Mouse (Mus musculus): Measurements from ENCODE around the gene Wwp2. TPM values are rescaled to one million over a fixed set of nuclear protein-coding genes. Genes with fewer than 3 reads are reported as not detected.

The Wwp2 gene
- polyA plus RNA-seq, 1 experiment = 7.9 TPM

DNA sequence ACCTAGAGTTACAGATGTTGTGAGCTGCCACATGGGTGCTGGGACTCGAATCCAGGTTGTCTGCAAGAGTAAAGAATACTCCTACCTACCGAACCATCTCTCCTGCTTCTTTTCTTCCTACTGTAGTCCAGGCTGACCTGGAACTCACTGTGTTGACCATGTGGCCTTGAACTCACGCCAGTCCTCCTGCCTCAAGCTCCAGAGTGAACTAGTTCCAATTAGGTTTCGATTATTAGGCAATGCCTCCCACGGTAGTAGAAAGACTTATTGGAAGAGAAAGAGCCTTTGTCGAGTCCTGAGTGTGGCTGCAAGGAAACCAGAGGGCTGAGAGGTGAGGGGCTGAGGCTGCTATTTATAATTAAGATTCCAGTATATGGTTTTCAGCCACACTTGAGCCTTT, 42.6 kb downstream of the Wwp2 start:
- Histone ChIP-seq H3K4me1 (ENCODE audit: control insufficient read depth, insufficient read depth, insufficient read length, low read length) (peaks cover 2% of the 10 kb centered on the region; the same call in 1 of the 2 replicates), H3K27ac (replicated peaks; ENCODE audit: low read depth, low read length) (no peak overlapping the region), H3K4me3 (ENCODE audit: insufficient read depth, low read depth, low read length) (no peak overlapping the region)

DNA sequence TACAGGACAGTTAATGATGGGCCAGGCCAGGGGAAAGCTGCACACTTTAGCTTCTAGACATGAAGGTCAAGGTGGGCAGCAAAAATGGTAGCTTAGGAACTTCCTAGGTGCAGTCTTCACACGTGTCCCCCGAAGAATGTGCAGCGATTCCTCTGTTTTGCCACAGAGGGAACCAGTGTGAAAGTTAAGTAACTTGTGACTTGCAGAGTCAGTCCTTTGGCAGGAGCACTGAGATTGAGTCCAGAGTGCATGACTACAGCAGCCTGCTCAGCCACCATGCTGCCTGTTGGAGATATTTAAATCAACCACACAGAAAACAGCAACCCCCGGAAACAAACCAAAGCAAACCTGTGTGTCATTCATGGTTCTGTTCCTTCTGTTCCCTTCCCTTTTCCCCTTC, 44.3 kb downstream of the Wwp2 start:
- no peak overlapping the region for H3K4me3 ChIP-seq (ENCODE audit: insufficient read depth, low read depth, low read length)
- H3K27ac ChIP-seq (replicated peaks; ENCODE audit: low read depth, low read length) = no peak overlapping the region
- H3K4me1 ChIP-seq (ENCODE audit: control insufficient read depth, insufficient read depth, insufficient read length, low read length) = peaks cover 2% of the 10 kb centered on the region; the same call in 1 of the 2 replicates

DNA sequence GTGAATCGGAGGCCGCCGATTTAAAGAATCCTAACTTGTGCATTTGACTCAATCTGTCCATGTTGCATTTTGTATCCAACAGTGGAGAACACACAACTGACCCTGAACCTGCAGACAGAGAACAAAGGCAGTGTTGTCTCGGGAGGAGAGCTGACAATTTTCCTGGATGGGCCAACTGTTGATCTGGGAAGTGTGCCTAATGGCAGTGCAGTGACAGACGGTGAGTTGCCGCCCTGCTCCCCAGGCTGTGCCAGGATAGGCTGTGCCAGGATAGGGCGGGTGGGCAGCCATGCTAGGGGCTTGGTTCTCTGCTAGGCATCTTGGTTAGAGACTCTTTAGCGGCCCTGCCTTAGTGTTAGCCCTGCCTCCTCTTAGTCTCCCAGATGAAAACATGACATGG, 47.1 kb downstream of the Wwp2 start:
- H3K4me3 ChIP-seq (ENCODE audit: insufficient read depth, low read depth, low read length) = no peak overlapping the region
- H3K4me1 ChIP-seq (ENCODE audit: control insufficient read depth, insufficient read depth, insufficient read length, low read length) = peaks cover 2% of the 10 kb centered on the region; the same call in 1 of the 2 replicates
- H3K27ac ChIP-seq (replicated peaks; ENCODE audit: low read depth, low read length) = no peak overlapping the region

DNA sequence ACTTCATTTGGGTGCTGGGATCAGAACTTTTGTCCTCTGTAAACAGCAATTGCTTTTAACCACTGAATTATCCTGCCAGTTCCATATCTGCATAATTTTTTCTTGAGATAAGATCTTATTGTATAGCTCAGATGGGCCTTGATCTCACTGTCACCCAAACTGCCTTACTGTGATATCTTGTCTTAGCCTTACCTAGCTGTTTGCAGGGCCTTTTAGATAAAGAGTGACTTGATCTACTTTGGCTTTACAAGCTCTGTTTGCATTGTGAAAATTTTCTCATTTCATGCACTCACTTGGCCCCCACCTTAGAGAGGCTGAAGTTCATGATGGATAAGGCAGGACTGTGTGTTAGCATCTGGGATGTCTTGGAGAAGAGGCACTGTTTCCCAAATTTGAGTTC, 48.8 kb downstream of the Wwp2 start:
- Histone ChIP-seq H3K27ac (replicated peaks; ENCODE audit: low read depth, low read length) (no peak overlapping the region), H3K4me1 (ENCODE audit: control insufficient read depth, insufficient read depth, insufficient read length, low read length) (peaks cover 2% of the 10 kb centered on the region; the same call in 1 of the 2 replicates), H3K4me3 (ENCODE audit: insufficient read depth, low read depth, low read length) (no peak overlapping the region)

DNA sequence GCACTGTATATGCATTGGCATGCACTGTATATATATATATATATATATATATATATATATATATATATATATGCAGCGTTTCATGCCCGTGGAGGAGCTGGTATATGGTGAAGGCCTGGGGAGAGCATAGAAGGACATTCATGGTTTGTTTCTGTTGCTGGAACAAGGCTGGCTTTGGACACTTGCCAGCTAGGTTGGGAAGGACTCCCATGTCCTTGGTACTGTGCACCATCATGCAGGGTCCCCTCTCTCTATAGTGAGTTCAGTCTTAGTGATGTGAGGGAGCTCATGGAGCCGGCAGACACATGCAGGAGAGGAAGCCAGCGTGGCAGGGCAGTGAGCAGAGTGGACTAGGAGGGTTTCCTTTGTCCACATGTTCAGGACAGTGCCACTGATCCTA, 52.4 kb downstream of the Wwp2 start:
- Histone ChIP-seq H3K4me3 (ENCODE audit: insufficient read depth, low read depth, low read length) (no peak overlapping the region), H3K4me1 (ENCODE audit: control insufficient read depth, insufficient read depth, insufficient read length, low read length) (no peaks in the 10 kb centered on the region), H3K27ac (replicated peaks; ENCODE audit: low read depth, low read length) (no peak overlapping the region)

DNA sequence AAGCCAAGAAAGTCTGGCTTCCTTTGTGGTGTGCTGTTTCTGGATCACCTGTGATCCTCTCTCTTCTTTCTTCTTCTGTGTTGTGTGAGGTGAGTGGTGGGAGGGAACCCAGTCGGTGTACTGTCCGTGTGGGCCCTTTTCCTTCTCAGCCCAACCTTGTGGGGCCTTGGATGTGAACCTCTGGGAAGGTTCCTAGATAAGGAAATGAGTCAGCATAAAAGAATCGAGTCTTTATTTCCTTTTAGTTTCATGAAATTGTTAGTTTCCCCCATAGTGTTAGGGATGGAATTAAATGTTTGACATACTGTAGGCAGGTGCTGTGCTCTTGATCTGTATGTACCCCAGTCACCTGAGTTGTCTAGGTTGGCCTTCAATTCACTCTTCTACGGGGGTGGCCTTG, 52.9 kb downstream of the Wwp2 start:
- Histone ChIP-seq H3K27ac (replicated peaks; ENCODE audit: low read depth, low read length) (no peak overlapping the region), H3K4me1 (ENCODE audit: control insufficient read depth, insufficient read depth, insufficient read length, low read length) (no peaks in the 10 kb centered on the region), H3K4me3 (ENCODE audit: insufficient read depth, low read depth, low read length) (no peak overlapping the region)

DNA sequence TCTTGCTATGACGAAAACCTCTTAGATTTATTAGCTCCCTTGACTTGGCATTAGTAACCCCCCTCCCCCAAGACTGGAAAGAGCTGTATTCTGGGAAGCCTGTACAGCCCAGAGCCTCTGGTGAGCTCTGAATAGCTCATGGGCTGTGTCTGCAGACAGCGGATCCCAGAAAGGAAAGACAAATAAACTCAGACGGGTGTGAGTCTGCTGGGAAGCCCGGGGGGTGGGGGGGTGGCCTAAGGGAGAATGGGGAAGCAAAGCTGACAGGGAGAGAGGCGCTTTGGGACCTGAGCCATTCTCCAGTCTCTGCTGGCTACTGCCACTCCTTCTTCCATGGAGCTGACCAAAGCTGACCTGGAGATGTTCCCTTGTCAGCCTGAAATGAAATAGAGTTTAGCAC, 53.8 kb downstream of the Wwp2 start:
- Histone ChIP-seq H3K4me3 (ENCODE audit: insufficient read depth, low read depth, low read length) (no peak overlapping the region), H3K4me1 (ENCODE audit: control insufficient read depth, insufficient read depth, insufficient read length, low read length) (no peaks in the 10 kb centered on the region), H3K27ac (replicated peaks; ENCODE audit: low read depth, low read length) (no peak overlapping the region)

DNA sequence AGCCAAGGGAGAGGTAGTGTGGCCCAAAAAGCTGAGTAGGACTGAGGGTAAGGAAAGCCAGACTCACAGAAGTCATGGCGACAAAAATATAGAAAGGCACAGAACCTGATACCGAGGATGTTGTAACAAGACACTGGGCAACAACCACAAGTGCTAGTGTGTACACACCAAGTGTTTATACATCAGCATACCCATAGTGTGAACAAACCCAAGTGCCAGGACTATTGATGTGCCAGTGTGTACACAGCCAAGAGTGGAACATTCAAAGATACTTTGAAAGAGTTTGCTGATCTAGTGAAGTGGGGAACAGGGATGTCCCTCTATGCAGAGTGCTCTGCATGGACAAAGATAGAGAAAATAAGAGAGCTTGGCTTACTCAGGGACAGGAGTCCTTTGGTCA, 54.5 kb downstream of the Wwp2 start:
- no peak overlapping the region for H3K27ac ChIP-seq (replicated peaks; ENCODE audit: low read depth, low read length)
- no peaks in the 10 kb centered on the region for H3K4me1 ChIP-seq (ENCODE audit: control insufficient read depth, insufficient read depth, insufficient read length, low read length)
- no peak overlapping the region for H3K4me3 ChIP-seq (ENCODE audit: insufficient read depth, low read depth, low read length)

DNA sequence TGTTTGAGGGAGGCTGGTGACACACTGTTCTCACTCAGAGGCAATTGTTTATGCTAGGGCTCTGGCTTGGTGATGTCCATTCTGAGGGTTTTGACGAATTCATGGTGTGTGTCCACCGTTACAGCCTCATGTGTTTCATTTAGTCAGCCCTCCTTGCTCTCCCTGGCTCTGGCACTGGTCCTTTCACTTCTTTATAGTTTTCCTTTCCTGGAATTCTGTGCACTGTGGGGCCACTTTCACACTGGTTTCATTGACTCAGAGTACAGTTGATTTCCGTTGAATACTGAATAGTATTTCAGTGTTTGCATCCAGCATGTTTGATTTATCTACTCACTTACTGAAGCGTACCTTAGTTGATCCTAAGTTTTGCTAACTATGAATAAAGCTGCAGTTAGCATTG, 55.0 kb downstream of the Wwp2 start:
- no peaks in the 10 kb centered on the region for H3K4me1 ChIP-seq (ENCODE audit: control insufficient read depth, insufficient read depth, insufficient read length, low read length)
- H3K4me3 ChIP-seq (ENCODE audit: insufficient read depth, low read depth, low read length) = no peak overlapping the region
- no peak overlapping the region for H3K27ac ChIP-seq (replicated peaks; ENCODE audit: low read depth, low read length)

DNA sequence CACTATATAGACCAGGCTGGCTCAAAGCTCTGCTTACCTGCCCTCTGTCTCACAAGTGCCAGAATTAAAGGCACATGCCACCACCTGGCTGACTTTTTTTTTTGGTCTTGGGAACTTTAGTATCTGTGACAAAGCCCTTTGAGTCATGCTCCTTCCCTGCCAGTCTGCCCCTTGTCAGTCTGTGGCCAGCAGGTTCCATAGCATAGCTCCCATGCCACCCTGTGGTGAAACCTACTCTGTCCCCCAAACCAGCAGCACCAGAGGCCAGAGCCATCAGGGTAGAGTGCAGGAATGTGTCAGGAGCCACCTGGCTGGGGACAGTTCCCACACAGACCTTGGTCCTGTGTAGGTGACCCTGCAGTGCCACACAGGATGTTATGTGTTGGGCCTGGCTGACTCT, 55.7 kb downstream of the Wwp2 start:
- H3K4me3 ChIP-seq (ENCODE audit: insufficient read depth, low read depth, low read length) = no peak overlapping the region
- no peak overlapping the region for H3K27ac ChIP-seq (replicated peaks; ENCODE audit: low read depth, low read length)
- no peaks in the 10 kb centered on the region for H3K4me1 ChIP-seq (ENCODE audit: control insufficient read depth, insufficient read depth, insufficient read length, low read length)

DNA sequence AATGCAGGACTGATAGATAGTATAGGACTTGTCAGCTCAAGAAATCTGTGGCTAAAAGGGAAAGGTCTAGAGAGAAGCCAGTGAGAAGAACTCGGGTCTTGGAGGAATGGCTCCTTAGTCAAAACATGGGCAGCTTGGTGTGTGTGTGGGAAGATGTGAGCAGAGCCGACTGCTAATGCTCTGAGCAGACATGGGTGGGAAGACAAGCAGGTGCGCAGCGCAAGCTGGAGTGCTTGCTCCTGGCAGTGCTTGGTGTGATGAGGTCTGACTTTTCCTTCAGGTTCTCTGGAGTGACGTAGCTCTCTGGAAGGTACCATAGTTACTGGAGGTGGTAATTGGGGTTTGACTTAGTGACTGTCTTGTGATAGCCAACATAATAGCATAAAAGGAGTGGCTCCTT, 56.6 kb downstream of the Wwp2 start:
- H3K27ac ChIP-seq (replicated peaks; ENCODE audit: low read depth, low read length) = no peak overlapping the region
- H3K4me1 ChIP-seq (ENCODE audit: control insufficient read depth, insufficient read depth, insufficient read length, low read length) = no peaks in the 10 kb centered on the region
- no peak overlapping the region for H3K4me3 ChIP-seq (ENCODE audit: insufficient read depth, low read depth, low read length)

DNA sequence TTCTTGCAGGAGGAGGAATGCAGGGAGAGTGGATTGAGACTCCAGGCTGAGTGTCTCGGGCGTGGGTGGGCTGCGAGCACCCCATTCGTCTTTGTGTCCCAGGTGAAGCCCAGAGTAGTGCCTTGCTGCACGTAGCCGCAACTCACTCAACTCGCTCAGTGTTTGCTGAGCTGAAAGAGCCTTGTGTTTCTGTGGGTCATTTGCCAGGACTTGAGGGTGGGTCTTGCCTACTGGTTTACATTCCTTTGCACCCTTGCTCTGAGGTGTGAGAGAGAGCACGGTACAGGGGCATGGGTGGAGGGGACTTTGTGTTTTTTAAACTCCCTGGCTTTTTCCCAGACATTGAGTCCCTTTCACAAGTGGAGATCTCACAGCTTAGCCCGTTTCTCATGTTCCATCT, 59.3 kb downstream of the Wwp2 start:
- no peak overlapping the region for H3K4me3 ChIP-seq (ENCODE audit: insufficient read depth, low read depth, low read length)
- H3K27ac ChIP-seq (replicated peaks; ENCODE audit: low read depth, low read length) = no peak overlapping the region
- H3K4me1 ChIP-seq (ENCODE audit: control insufficient read depth, insufficient read depth, insufficient read length, low read length) = peaks cover 3% of the 10 kb centered on the region; the same call in 1 of the 2 replicates

DNA sequence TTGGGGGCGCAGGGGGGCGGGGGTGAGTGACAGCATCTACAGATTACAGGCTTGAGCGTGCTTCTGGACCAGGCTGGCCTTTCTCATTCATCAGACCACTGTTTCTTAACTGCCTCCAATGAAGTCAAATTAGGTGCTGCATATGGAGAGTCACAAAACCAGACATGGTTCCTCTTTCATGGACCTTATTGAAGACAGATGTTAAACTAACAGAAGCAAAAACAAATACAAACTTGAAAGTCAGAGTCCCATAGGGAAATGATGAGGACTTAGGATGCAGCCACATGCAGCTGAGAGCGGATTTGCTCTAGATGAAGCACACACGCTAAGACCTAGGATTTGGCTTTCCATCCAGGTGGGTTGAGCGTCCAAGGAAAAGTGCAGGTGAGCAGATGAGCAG, 61.5 kb downstream of the Wwp2 start:
- Histone ChIP-seq H3K4me3 (ENCODE audit: insufficient read depth, low read depth, low read length) (no peak overlapping the region), H3K4me1 (ENCODE audit: control insufficient read depth, insufficient read depth, insufficient read length, low read length) (peaks cover 3% of the 10 kb centered on the region; the same call in 1 of the 2 replicates), H3K27ac (replicated peaks; ENCODE audit: low read depth, low read length) (no peak overlapping the region)

DNA sequence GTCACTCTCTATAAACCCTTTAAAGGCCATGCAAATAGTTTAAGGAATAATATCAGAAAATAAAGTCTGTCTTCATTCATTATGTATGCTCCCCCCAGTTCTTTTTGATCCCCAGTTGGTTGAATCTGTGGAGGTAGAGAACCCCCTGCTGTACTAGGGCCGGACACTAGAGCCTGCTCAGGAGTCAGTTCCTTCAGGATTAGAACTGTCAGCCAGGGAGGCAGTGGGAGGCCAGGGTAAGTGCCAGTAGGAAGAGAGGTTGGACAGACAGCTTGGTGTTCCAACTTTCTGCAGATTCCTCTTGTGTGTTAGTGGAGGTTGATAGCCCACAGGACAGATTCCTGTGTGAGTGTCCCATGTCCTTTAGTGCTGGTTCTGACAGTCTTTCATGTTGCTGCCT, 62.2 kb downstream of the Wwp2 start:
- peaks cover 5% of the 10 kb centered on the region; the same call in 1 of the 2 replicates for H3K4me1 ChIP-seq (ENCODE audit: control insufficient read depth, insufficient read depth, insufficient read length, low read length)
- no peak overlapping the region for H3K27ac ChIP-seq (replicated peaks; ENCODE audit: low read depth, low read length)
- H3K4me3 ChIP-seq (ENCODE audit: insufficient read depth, low read depth, low read length) = no peak overlapping the region

DNA sequence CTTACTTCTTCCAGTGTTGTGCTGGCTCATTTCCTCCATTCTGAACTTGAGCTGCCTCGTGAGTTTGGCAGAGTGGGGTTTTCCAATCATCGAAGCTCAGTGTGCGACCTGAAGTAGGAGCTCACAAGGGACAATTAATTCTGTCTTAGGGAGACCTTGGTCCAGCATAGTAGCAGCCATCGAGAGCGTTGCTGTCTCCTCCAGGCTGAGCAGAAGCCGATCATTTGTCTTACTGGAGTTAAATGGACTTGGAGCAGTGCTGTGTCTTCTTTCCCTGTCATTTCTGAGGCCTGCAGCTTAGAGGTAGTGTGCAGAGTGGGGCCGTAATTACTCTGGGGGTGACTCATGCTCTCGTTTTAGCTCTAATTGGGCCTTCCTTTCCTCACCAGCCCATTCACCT, 62.6 kb downstream of the Wwp2 start:
- peaks cover 5% of the 10 kb centered on the region; the same call in 1 of the 2 replicates for H3K4me1 ChIP-seq (ENCODE audit: control insufficient read depth, insufficient read depth, insufficient read length, low read length)
- no peak overlapping the region for H3K4me3 ChIP-seq (ENCODE audit: insufficient read depth, low read depth, low read length)
- no peak overlapping the region for H3K27ac ChIP-seq (replicated peaks; ENCODE audit: low read depth, low read length)

DNA sequence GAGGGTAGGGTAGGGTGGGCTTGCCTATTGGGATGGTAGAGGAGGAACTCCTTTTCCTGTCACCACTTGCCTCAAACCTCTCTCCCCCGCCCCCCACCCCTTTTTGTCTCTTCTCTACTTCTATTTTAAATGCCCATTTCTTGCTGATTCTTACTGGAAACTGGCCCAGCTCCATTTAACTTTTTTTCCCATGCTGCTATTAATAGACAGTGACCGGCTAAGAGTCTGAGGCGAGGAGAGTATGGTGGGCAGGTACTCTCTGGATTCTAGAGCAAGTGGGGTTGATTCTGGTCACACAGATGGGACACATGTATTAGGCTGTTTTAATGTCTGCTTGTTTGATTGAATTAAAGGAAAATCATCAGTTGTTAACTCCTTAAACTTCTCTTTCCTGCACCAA, 63.4 kb downstream of the Wwp2 start:
- no peak overlapping the region for H3K4me3 ChIP-seq (ENCODE audit: insufficient read depth, low read depth, low read length)
- peaks cover 5% of the 10 kb centered on the region; the same call in 1 of the 2 replicates for H3K4me1 ChIP-seq (ENCODE audit: control insufficient read depth, insufficient read depth, insufficient read length, low read length)
- no peak overlapping the region for H3K27ac ChIP-seq (replicated peaks; ENCODE audit: low read depth, low read length)

DNA sequence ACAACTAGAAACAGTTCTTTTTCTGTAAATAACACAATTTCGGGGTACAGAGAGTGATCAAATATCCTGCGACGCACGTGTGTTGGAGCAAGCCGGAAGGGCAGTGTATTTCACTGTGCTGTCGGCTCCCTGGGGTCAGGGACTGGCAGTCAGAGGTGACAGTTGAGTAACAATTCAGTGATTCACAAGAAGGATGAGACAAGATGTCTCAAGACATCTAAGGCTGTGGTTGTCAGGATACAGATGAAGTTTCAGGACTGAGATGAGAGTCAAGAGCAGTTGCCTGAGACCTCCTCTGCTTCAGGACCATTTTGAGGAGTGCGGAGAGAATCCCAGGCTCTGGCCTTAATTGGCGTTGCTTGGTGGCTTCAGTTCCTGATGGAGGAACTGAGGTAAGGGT, 66.2 kb downstream of the Wwp2 start:
- H3K27ac ChIP-seq (replicated peaks; ENCODE audit: low read depth, low read length) = no peak overlapping the region
- H3K4me1 ChIP-seq (ENCODE audit: control insufficient read depth, insufficient read depth, insufficient read length, low read length) = peaks cover 5% of the 10 kb centered on the region; the same call in 1 of the 2 replicates
- H3K4me3 ChIP-seq (ENCODE audit: insufficient read depth, low read depth, low read length) = no peak overlapping the region
